ENCODE assay signal across 13 mouse cellular contexts in the genomic region with DNA sequence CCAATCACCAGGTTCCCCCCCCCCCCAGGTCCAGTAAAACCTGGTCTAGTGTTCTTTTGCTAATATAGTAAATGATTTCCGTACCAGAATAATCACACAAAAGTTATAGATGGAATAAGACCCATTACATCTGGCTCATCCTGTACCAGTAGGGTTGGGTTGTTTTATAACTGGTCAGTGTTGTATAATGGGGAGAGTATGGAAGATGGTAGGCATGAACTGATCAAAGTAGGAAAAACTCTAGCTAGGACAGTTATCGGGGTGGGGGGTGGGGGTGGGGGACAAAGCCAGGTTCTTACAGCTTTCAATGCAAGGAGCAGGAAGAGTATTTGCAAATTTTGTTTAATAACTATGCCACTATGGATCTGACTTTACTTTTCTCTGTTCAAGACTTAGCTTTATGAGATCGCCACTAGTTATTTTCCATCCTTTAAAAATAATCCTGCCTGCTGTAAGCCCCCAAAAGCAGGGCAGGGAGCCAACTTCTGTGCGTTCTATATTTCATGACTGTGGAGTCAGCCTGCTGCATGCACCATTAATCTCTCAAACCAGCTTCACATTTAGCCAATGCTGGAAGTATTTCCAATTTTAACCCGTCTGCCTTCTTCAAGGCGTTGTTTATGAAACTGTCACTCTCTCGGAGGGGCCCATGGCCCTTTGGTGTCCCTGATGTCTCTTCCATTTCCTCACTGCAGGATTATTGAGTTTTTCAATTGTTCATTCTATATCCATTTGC. TPM values are rescaled to one million over a fixed set of nuclear protein-coding genes. Genes with fewer than 3 reads are reported as not detected.
A peak's percentile ranks its signal among the peaks of the same experiment; 100 is the strongest.
DNase-seq lines count a peak whose midpoint lies in the region; ATAC-seq and TF ChIP-seq lines count a peak whose summit lies in the region.
"Had no signal": no experiment of that assay in that cellular context is flagged by ENCODE, and none has a peak within 500 bp of the region (broad histone marks: within the 10 kb centered on the region; RNA-seq: fewer than 3 reads in every experiment).

No protein-coding gene starts in this region.

- no peak for TF ChIP-seq EP300 in heart, adult 2 months (IDR thresholded peaks at IDR 0.05; ENCODE audit: insufficient read depth, low read depth, low read length)

- H3K27ac ChIP-seq in heart, embryonic 13.5 days (replicated peaks): no peak overlapping the region
- H3K27ac ChIP-seq in heart, adult 2 months: no peak overlapping the region
- H3K27ac ChIP-seq in liver, embryonic 12.5 days: no peak overlapping the region
- no peak overlapping the region for H3K27ac ChIP-seq in neural tube, embryonic 14.5 days (ENCODE audit: low read depth, low read length)
- no peak overlapping the region for H3K27ac ChIP-seq in gastrocnemius, adult 2 months
- H3K27ac ChIP-seq: embryonic facial prominence, embryonic 15.5 days; limb, embryonic 12.5 days had no signal

- intact Hi-C loops in heart, adult 2 months (cut with DNase I): no loop called here
- intact Hi-C loops in gastrocnemius, adult 2 months (cut with DNase I): no loop called here

- no peaks in the 10 kb centered on the region for H3K4me1 ChIP-seq in heart, embryonic 13.5 days
- H3K4me1 ChIP-seq in heart, adult 2 months (ENCODE audit: control insufficient read depth, insufficient read depth, low read length): no peaks in the 10 kb centered on the region
- H3K4me1 ChIP-seq in liver, embryonic 12.5 days: no peaks in the 10 kb centered on the region
- H3K4me1 ChIP-seq in neural tube, embryonic 14.5 days (ENCODE audit: control insufficient read depth, insufficient read depth, low read length): peaks cover 15% of the 10 kb centered on the region
- H3K4me1 ChIP-seq: embryonic facial prominence, embryonic 15.5 days; limb, embryonic 12.5 days had no signal

- 67% methylated on average over 7 of the region's 7 CpGs for WGBS in heart, embryonic 13.5 days
- WGBS in heart, adult 2 months: 58% methylated on average over 7 of the region's 7 CpGs
- 69% methylated on average over 7 of the region's 7 CpGs for WGBS in liver, embryonic 12.5 days (ENCODE audit: insufficient replicate concordance)
- 53% methylated on average over 7 of the region's 7 CpGs for WGBS in neural tube, embryonic 14.5 days

- H3K79me2 ChIP-seq in heart, adult 2 months (replicated peaks; ENCODE audit: control insufficient read depth, insufficient read depth, low read length): no peaks in the 10 kb centered on the region

- H3K4me2 ChIP-seq in heart, embryonic 13.5 days: peak overlapping the region; percentile 33
- H3K4me2 ChIP-seq in liver, embryonic 12.5 days: no peak overlapping the region
- H3K4me2 ChIP-seq in neural tube, embryonic 14.5 days (ENCODE audit: low read depth, low read length): no peak overlapping the region
- H3K4me2 ChIP-seq: embryonic facial prominence, embryonic 15.5 days; limb, embryonic 12.5 days had no signal

- H3K9ac ChIP-seq in heart, embryonic 13.5 days: no peak overlapping the region
- no peak overlapping the region for H3K9ac ChIP-seq in heart, adult 2 months (ENCODE audit: low read depth, low read length)
- no peak overlapping the region for H3K9ac ChIP-seq in liver, embryonic 12.5 days
- no peak overlapping the region for H3K9ac ChIP-seq in neural tube, embryonic 14.5 days (replicated peaks; ENCODE audit: low read depth, low read length)
- H3K9ac ChIP-seq: embryonic facial prominence, embryonic 15.5 days; limb, embryonic 12.5 days had no signal

- DNase-seq in heart, adult 2 months: no peak
- DNase-seq in liver: peak; percentile 10
- peak; percentile 54 for DNase-seq in brain, adult 2 months (ENCODE audit: low read depth, low spot score)
- no peak for DNase-seq in gastrocnemius, adult 2 months
- no peak for DNase-seq in cerebellum, adult 9-10 months
- DNase-seq: adrenal gland, postnatal 25 days; B cell, adult 2 months; cerebellum, adult 8-10 months had no signal

- no peak for TF ChIP-seq CTCF in heart, adult 2 months (IDR thresholded peaks at IDR 0.05)
- no peak for TF ChIP-seq CTCF in gastrocnemius, adult 2 months (IDR thresholded peaks at IDR 0.05)

- no peaks in the 10 kb centered on the region for H3K9me3 ChIP-seq in heart, embryonic 13.5 days
- H3K9me3 ChIP-seq in liver, embryonic 12.5 days (replicated peaks): no peaks in the 10 kb centered on the region
- no peaks in the 10 kb centered on the region for H3K9me3 ChIP-seq in neural tube, embryonic 14.5 days (ENCODE audit: control insufficient read depth, low read length)
- H3K9me3 ChIP-seq: embryonic facial prominence, embryonic 15.5 days; limb, embryonic 12.5 days had no signal

- no peak for TF ChIP-seq POLR2A in heart, adult 2 months (IDR thresholded peaks at IDR 0.05; ENCODE audit: insufficient read depth, low read depth, low read length)

- no peaks in the 10 kb centered on the region for H3K27me3 ChIP-seq in heart, embryonic 13.5 days (replicated peaks)
- no peaks in the 10 kb centered on the region; the same call in 1 of the 2 replicates for H3K27me3 ChIP-seq in heart, adult 2 months (ENCODE audit: control insufficient read depth, insufficient read depth, low read length)
- no peaks in the 10 kb centered on the region for H3K27me3 ChIP-seq in liver, embryonic 12.5 days (replicated peaks)
- no peaks in the 10 kb centered on the region for H3K27me3 ChIP-seq in neural tube, embryonic 14.5 days (ENCODE audit: control insufficient read depth, insufficient read depth, low read length)
- H3K27me3 ChIP-seq: embryonic facial prominence, embryonic 15.5 days; limb, embryonic 12.5 days had no signal

- H3K4me3 ChIP-seq in heart, embryonic 13.5 days: no peak overlapping the region
- no peak overlapping the region for H3K4me3 ChIP-seq in heart, adult 2 months
- no peak overlapping the region for H3K4me3 ChIP-seq in liver, embryonic 12.5 days
- H3K4me3 ChIP-seq in neural tube, embryonic 14.5 days (ENCODE audit: low read depth, low read length): no peak overlapping the region
- H3K4me3 ChIP-seq in gastrocnemius, adult 2 months: no peak overlapping the region
- H3K4me3 ChIP-seq: embryonic facial prominence, embryonic 15.5 days; limb, embryonic 12.5 days had no signal

- ATAC-seq in heart, embryonic 13.5 days (ENCODE audit: extremely low read depth, insufficient number of reproducible peaks, low FRiP score, low TSS enrichment): no peak
- no peak for ATAC-seq in liver, embryonic 12.5 days
- 0 out of 2 replicates have a peak, but pooled peaks have one; percentile 40 for ATAC-seq in neural tube, embryonic 14.5 days (ENCODE audit: low read depth)

- H3K36me3 ChIP-seq in heart, embryonic 13.5 days: no peaks in the 10 kb centered on the region
- H3K36me3 ChIP-seq in heart, adult 2 months (ENCODE audit: control insufficient read depth, insufficient read depth, low read length): no peaks in the 10 kb centered on the region
- H3K36me3 ChIP-seq in liver, embryonic 12.5 days: no peaks in the 10 kb centered on the region
- H3K36me3 ChIP-seq in neural tube, embryonic 14.5 days (ENCODE audit: control insufficient read depth, insufficient read depth, low read length): no peaks in the 10 kb centered on the region
- H3K36me3 ChIP-seq: embryonic facial prominence, embryonic 15.5 days; limb, embryonic 12.5 days had no signal

RNA-seq across cellular contexts. Expression of a gene that starts 28.3 kb away (rescaled TPM):
- 41.8 and 43.9 TPM in 2 replicates for polyA plus RNA-seq in heart, embryonic 13.5 days (2015; fragmentation: Nextera tagmentation; extraction: Ambion mirVana)
- total RNA-seq in heart, adult 2 months (2021): 10 to 100 TPM; 20.6 to 21.2 TPM
- polyA plus RNA-seq in heart, adult 2 months (2012; rRNA removed): 3.9 and 7.8 TPM in 2 replicates
- 47.8 and 48.7 TPM in 2 replicates for polyA plus RNA-seq in liver, embryonic 12.5 days (2016; fragmentation: Nextera tagmentation; extraction: Ambion mirVana)
- 54.4 and 65.3 TPM in 2 replicates for polyA plus RNA-seq in neural tube, embryonic 14.5 days (2014; fragmentation: Nextera tagmentation; extraction: Ambion mirVana)
- total RNA-seq in gastrocnemius, adult 2 months (2021): 10 to 100 TPM; 16.0 to 20.4 TPM

RNA-seq across cellular contexts. Expression of a gene that starts 43.8 kb away (rescaled TPM):
- 0.42 and 0.67 TPM in 2 replicates for polyA plus RNA-seq in heart, embryonic 13.5 days (2015; fragmentation: Nextera tagmentation; extraction: Ambion mirVana)
- not detected for total RNA-seq in heart, adult 2 months (2021)
- not detected in 2 replicates for polyA plus RNA-seq in heart, adult 2 months (2012; rRNA removed)
- 0.28 and 0.30 TPM in 2 replicates for polyA plus RNA-seq in liver, embryonic 12.5 days (2016; fragmentation: Nextera tagmentation; extraction: Ambion mirVana)
- polyA plus RNA-seq in neural tube, embryonic 14.5 days (2014; fragmentation: Nextera tagmentation; extraction: Ambion mirVana): 0.28 and 0.36 TPM in 2 replicates
- total RNA-seq in gastrocnemius, adult 2 months (2021): not detected
- total RNA-seq: adrenal gland, postnatal 25 days had no signal

Comparison
In these comparisons a context has a peak if more than half of its experiments do, and no peak if none do; other contexts are left out.
1. DNase-seq: peak in liver (single experiment) and brain, adult 2 months (single experiment); none in heart, adult 2 months (0 of 2), gastrocnemius, adult 2 months (single experiment) and cerebellum, adult 9-10 months (single experiment).